Mouse (Mus musculus) kidney, embryonic 14.5 days (tissue): ENCODE measurements at regions not wholly inside any gene's neighbourhood (a gene's known extent, or its start where the extent isn't known, plus 50 kb on each side); places are given as distances from the start of the nearest gene placed in this dataset.

Experiments used
- ATAC-seq: fragments of 200-750 bp; cut with Nextera tagmentation; 2 replicates; pipeline ENCODE4 v1.8.0; 2017; ENCODE audit warnings: moderate number of reproducible peaks, mild to moderate bottlenecking, moderate TSS enrichment, moderate library complexity; ENCODE audit not compliant: low FRiP score, low TSS enrichment
- H3K27ac ChIP-seq: fragments of 300-500 bp; sonication (generic); 2 replicates; pipeline ENCODE4 v1.5.1; 2014; ENCODE audit warnings: low read depth, mild to moderate bottlenecking, low read length, moderate library complexity, mixed read lengths
- H3K27me3 ChIP-seq: fragments of 300-500 bp; sonication (generic); 2 replicates; pipeline ENCODE4 v1.6.1; 2014; ENCODE audit warnings: mild to moderate bottlenecking, low read length; ENCODE audit not compliant: control insufficient read depth, insufficient read depth
- H3K36me3 ChIP-seq: fragments of 300-500 bp; sonication (generic); 2 replicates; pipeline ENCODE4 v1.6.1; 2014; ENCODE audit warnings: low read length, mixed read lengths; ENCODE audit not compliant: control insufficient read depth, insufficient read depth
- H3K4me1 ChIP-seq: fragments of 300-500 bp; sonication (generic); 2 replicates; pipeline ENCODE4 v1.6.1; 2014; ENCODE audit warnings: low read length, mixed read lengths; ENCODE audit not compliant: control insufficient read depth, insufficient read depth
- H3K4me2 ChIP-seq: fragments of 300-500 bp; sonication (generic); replicated peaks from 2 replicates; pipeline ENCODE4 v1.6.1; 2014; ENCODE audit warnings: low read depth, mild to moderate bottlenecking, low read length
- H3K4me3 ChIP-seq: fragments of 300-500 bp; sonication (generic); 2 replicates; pipeline ENCODE4 v1.5.1; 2014; ENCODE audit warnings: mild to moderate bottlenecking, low read length
- H3K9ac ChIP-seq: fragments of 300-500 bp; sonication (generic); 2 replicates; pipeline ENCODE4 v1.6.1; 2014; ENCODE audit warnings: low read depth, mild to moderate bottlenecking, low read length, moderate library complexity
- H3K9me3 ChIP-seq: fragments of 300-500 bp; sonication (generic); 2 replicates; pipeline ENCODE4 v1.6.1; 2016; ENCODE audit warnings: low read length; ENCODE audit not compliant: control insufficient read depth
- WGBS: fragments of 180-500 bp; shearing (Covaris S2); extraction: QIAGEN DNeasy Blood & Tissue Kit; methylation state at CpG from one replicate; pipeline ENCODE4 v1.1.7; 2014; 5-methylcytosine and 5-hydroxymethylcytosine counted together

- H3K27me3 ChIP-seq, result no peaks in the 10 kb centered on the region
- no peak overlapping the region for H3K9ac ChIP-seq
- H3K4me3 ChIP-seq, result no peak overlapping the region
- 80% methylated on average over 5 of the region's 5 CpGs for WGBS
- peaks cover 5% of the 10 kb centered on the region; the same call in 1 of the 2 replicates for H3K4me1 ChIP-seq
- H3K4me2 ChIP-seq, result no peak overlapping the region
- no peaks in the 10 kb centered on the region for H3K36me3 ChIP-seq
- ATAC-seq, result no peak
- no peak overlapping the region for H3K27ac ChIP-seq
- no peaks in the 10 kb centered on the region for H3K9me3 ChIP-seq
Observed at GRCm38 (mm10) chr8:47769452-47769851, 52.5 kb upstream of the Cldn24 start.

GRCm38 (mm10) chr8:47768751-47769150, 53.2 kb upstream of the Cldn24 start:
- Histone ChIP-seq H3K4me3 (no peak overlapping the region), H3K27me3 (no peaks in the 10 kb centered on the region), H3K27ac (no peak overlapping the region), H3K4me2 (no peak overlapping the region), H3K9ac (no peak overlapping the region), H3K9me3 (no peaks in the 10 kb centered on the region), H3K36me3 (no peaks in the 10 kb centered on the region), H3K4me1 (peaks cover 12% of the 10 kb centered on the region)
- ATAC-seq, result no peak
- 84% methylated on average over 8 of the region's 8 CpGs for WGBS

- Histone ChIP-seq H3K27me3 (no peaks in the 10 kb centered on the region), H3K36me3 (no peaks in the 10 kb centered on the region), H3K9ac (no peak overlapping the region), H3K4me3 (peak overlapping the region; percentile 12; the same call in 1 of the 2 replicates), H3K27ac (peak overlapping the region; percentile 69), H3K4me2 (peak overlapping the region; percentile 34), H3K4me1 (peaks cover 20% of the 10 kb centered on the region), H3K9me3 (no peaks in the 10 kb centered on the region)
- peak; percentile 67; the same call in 1 of the 2 replicates for ATAC-seq
- 19% methylated on average over 15 of the region's 15 CpGs for WGBS
Observed at GRCm38 (mm10) chr8:47764480-47764879, 50.7 kb upstream of the Cdkn2aip start.

- 0 out of 2 replicates have a peak overlapping the region, but pooled peaks have one; percentile 12 for H3K9ac ChIP-seq
- peak overlapping the region; percentile 12 for H3K4me3 ChIP-seq
- 0 out of 2 replicates have a peak overlapping the region, but pooled peaks have one; percentile 69 for H3K27ac ChIP-seq
- peaks cover 20% of the 10 kb centered on the region for H3K4me1 ChIP-seq
- H3K36me3 ChIP-seq, result no peaks in the 10 kb centered on the region
- H3K27me3 ChIP-seq, result no peaks in the 10 kb centered on the region
- no peaks in the 10 kb centered on the region for H3K9me3 ChIP-seq
- H3K4me2 ChIP-seq, result peak overlapping the region; percentile 34
- 21% methylated on average over 11 of the region's 11 CpGs for WGBS
- peak; percentile 69; the same call in 1 of the 2 replicates for ATAC-seq
Observed at GRCm38 (mm10) chr8:47764068-47764467, 50.3 kb upstream of the Cdkn2aip start.
